Mouse (Mus musculus): ENCODE measurements around the gene Pip5k1a.
A peak's percentile ranks its signal among the peaks of the same experiment; 100 is the strongest.
"Not testable (repeated sequence)": the region's sequence is repeated elsewhere in the genome, so short reads cannot be mapped to it uniquely, and the experiment has no call there.

Pip5k1a gene

GRCm38 (mm10) chr3:95042838-95043229, 63.9 kb downstream of the Pip5k1a start:
- DNase-seq (ENCODE audit: low read depth, low spot score), result peak; percentile 68

GRCm38 (mm10) chr3:95042166-95042837, 64.4 kb downstream of the Pip5k1a start, which contains the start of gene Psmd4:
Gene Psmd4 (minus strand): TSS chr3:95042614.
- DNase-seq (ENCODE audit: low read depth, low spot score), result peak; percentile 98

- DNase-seq (ENCODE audit: low read depth, low spot score), result no peak
Observed at GRCm38 (mm10) chr3:95041625-95042024, 65.1 kb downstream of the Pip5k1a start.

- no peak for DNase-seq (ENCODE audit: low read depth, low spot score)
Observed at GRCm38 (mm10) chr3:95029953-95030352, 76.8 kb downstream of the Pip5k1a start.

GRCm38 (mm10) chr3:95029291-95029827, 77.4 kb downstream of the Pip5k1a start:
- not testable (repeated sequence) for DNase-seq (ENCODE audit: low read depth, low spot score)

GRCm38 (mm10) chr3:95028603-95029002, 78.1 kb downstream of the Pip5k1a start:
- peak; percentile 60 for DNase-seq (ENCODE audit: low read depth, low spot score)

GRCm38 (mm10) chr3:95027701-95028100, 79.0 kb downstream of the Pip5k1a start:
- peak; percentile 48 for DNase-seq (ENCODE audit: low read depth, low spot score)

- no peak for DNase-seq (ENCODE audit: low read depth, low spot score)
Observed at GRCm38 (mm10) chr3:95027057-95027645, 79.6 kb downstream of the Pip5k1a start.

GRCm38 (mm10) chr3:95025202-95025601, 81.5 kb downstream of the Pip5k1a start:
- DNase-seq (ENCODE audit: low read depth, low spot score), result no peak

GRCm38 (mm10) chr3:95024551-95024950, 82.2 kb downstream of the Pip5k1a start:
- no peak for DNase-seq (ENCODE audit: low read depth, low spot score)

- DNase-seq (ENCODE audit: low read depth, low spot score), result not testable (repeated sequence)
Observed at GRCm38 (mm10) chr3:95020956-95021355, 85.8 kb downstream of the Pip5k1a start.

GRCm38 (mm10) chr3:95018741-95019140, 88.0 kb downstream of the Pip5k1a start:
- DNase-seq (ENCODE audit: low read depth, low spot score), result peak; percentile 79

GRCm38 (mm10) chr3:95016532-95017056, 90.1 kb downstream of the Pip5k1a start:
- DNase-seq (ENCODE audit: low read depth, low spot score), result no peak

- DNase-seq (ENCODE audit: low read depth, low spot score), result peak; percentile 95
Observed at GRCm38 (mm10) chr3:95015891-95016531, 90.7 kb downstream of the Pip5k1a start.

- peak; percentile 99 for DNase-seq (ENCODE audit: low read depth, low spot score)
Observed at GRCm38 (mm10) chr3:95015337-95015872, 91.3 kb downstream of the Pip5k1a start, which contains the start of gene Zfp687. Gene Zfp687 (minus strand): TSS chr3:95015448.

- peak; percentile 56 for DNase-seq (ENCODE audit: low read depth, low spot score)
Observed at GRCm38 (mm10) chr3:95014428-95015151, 92.1 kb downstream of the Pip5k1a start.

GRCm38 (mm10) chr3:95013699-95014427, 92.9 kb downstream of the Pip5k1a start:
- DNase-seq (ENCODE audit: low read depth, low spot score), result no peak

- DNase-seq (ENCODE audit: low read depth, low spot score), result no peak
Observed at GRCm38 (mm10) chr3:95012982-95013381, 93.7 kb downstream of the Pip5k1a start.

- DNase-seq (ENCODE audit: low read depth, low spot score), result no peak
Observed at GRCm38 (mm10) chr3:95010396-95010795, 96.3 kb downstream of the Pip5k1a start.
